Mouse (Mus musculus): ENCODE results near the gene Gm21488.
"Not testable (repeated sequence)": the region's sequence is repeated elsewhere in the genome, so short reads cannot be mapped to it uniquely, and the experiment has no call there.

Gm21488 gene

DNA sequence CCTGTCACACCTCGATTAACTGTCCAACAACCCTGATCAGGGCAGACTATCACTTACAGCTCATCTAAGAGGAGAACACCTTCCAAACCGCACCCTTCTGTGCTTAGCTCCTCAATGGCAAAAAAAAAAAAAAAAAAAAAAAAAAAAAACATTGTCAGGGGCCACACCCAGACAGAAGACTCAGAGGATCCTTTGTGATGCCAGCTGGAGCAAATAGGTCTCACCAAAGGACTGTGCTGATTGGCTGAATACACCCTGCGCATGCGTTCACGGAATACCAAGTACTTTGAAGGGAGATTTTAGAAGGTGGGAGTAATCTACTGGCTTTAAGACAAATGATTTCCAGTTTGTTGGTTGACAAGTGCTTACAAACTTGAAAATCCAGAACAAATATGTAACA, at the start of gene Gm21488:
Gm21488 (minus strand) TSS at position 101 of the 400 bp plus-strand sequence.
- not testable (repeated sequence) for DNase-seq (ENCODE audit: low spot score)

All from urinary bladder, postnatal 10 days (tissue).